Mouse (Mus musculus) thymus, postnatal 10 days (tissue): ENCODE data around the gene Gm21992.

Experiments used
- DNase-seq, 2 experiments: peaks; one replicate each; pipeline ENCODE4 v3.0.0; 2021; ENCODE audit warnings: low spot score in 2 of 2

Gm21992 gene

GRCm38 (mm10) chr19:4712156-4712780 lies 99.1 kb downstream of the Gm21992 start:
- DNase-seq, result no peak

GRCm38 (mm10) chr19:4711601-4712155 lies 99.7 kb downstream of the Gm21992 start:
- DNase-seq, result no peak

- no peak for DNase-seq
Measured at GRCm38 (mm10) chr19:4711098-4711600, 100.3 kb downstream of the Gm21992 start, which contains the start of gene Sptbn2. Gene Sptbn2 (plus strand): TSS chr19:4711167.

- DNase-seq, result no peak
Measured at GRCm38 (mm10) chr19:4708765-4709164, 102.6 kb downstream of the Gm21992 start.

- no peak for DNase-seq
Measured at GRCm38 (mm10) chr19:4701221-4701620, 110.2 kb downstream of the Gm21992 start.

- no peak for DNase-seq
Measured at GRCm38 (mm10) chr19:4700656-4701055, 110.8 kb downstream of the Gm21992 start.

- DNase-seq, result no peak
Measured at GRCm38 (mm10) chr19:4699821-4700220, 111.6 kb downstream of the Gm21992 start.

- no peak for DNase-seq
Measured at GRCm38 (mm10) chr19:4698856-4699255, 112.6 kb downstream of the Gm21992 start.

GRCm38 (mm10) chr19:4698205-4698677 lies 113.2 kb downstream of the Gm21992 start, which contains the start of gene Gm960:
Gene Gm960 (minus strand): TSS chr19:4698668.
- peak in 1 of 2 experiments; percentile 29 for DNase-seq

- DNase-seq, result no peak
Measured at GRCm38 (mm10) chr19:4697721-4698120, 113.7 kb downstream of the Gm21992 start.

- no peak for DNase-seq
Measured at GRCm38 (mm10) chr19:4697121-4697520, 114.3 kb downstream of the Gm21992 start.

GRCm38 (mm10) chr19:4694346-4694745 lies 117.1 kb downstream of the Gm21992 start:
- DNase-seq, result no peak
